Mouse (Mus musculus): ENCODE measurements around the gene Fndc7. TPM values are rescaled to one million over a fixed set of nuclear protein-coding genes. Genes with fewer than 3 reads are reported as not detected.

The Fndc7 gene
- 0.82 and 1.1 TPM in 2 replicates for polyA plus RNA-seq (2015; fragmentation: Nextera tagmentation; extraction: Ambion mirVana)

DNA sequence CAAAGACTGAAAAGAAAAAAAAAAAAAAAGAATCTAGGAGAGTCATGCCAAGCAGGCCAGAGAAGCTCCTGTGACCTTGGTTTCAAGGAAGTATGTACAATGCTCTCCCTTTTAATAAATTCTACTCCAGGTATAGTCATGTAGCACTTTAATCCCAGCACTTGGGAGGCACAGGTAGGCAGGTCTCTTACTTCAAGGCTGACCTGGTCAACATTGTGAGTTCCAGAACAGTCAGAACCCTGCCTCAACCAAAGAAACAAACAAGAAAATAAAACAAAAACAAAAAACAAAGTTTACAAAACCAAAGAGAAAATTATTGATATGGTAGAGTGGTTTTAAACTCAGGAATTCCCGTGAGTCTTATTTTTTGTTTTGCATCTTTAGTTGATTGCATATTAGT lies at the start of gene Fndc7:
Gene Fndc7, minus strand, starts transcription at position 101 of the 400 bp plus-strand sequence.
- Histone ChIP-seq H3K9me3 (ENCODE audit: control insufficient read depth, low read length) (no peaks in the 10 kb centered on the region), H3K4me1 (replicated peaks; ENCODE audit: control insufficient read depth, insufficient read depth, low read length) (peaks cover 2% of the 10 kb centered on the region; the same call in 1 of the 2 replicates), H3K9ac (ENCODE audit: low read length) (no peak within 1 kb of the TSS), H3K4me3 (ENCODE audit: low read length) (no peak within 1 kb of the TSS), H3K4me2 (ENCODE audit: low read depth, low read length) (no peak within 1 kb of the TSS), H3K27me3 (ENCODE audit: control insufficient read depth, insufficient read depth, low read depth, low read length) (no peaks in the 10 kb centered on the region), H3K36me3 (ENCODE audit: control insufficient read depth, insufficient read depth, low read length) (no peaks in the 10 kb centered on the region), H3K27ac (ENCODE audit: low read length) (no peak within 1 kb of the TSS)
- no peak for ATAC-seq (ENCODE audit: low read depth)
- WGBS = 89% methylated on average over 1 of the region's 1 CpGs

DNA sequence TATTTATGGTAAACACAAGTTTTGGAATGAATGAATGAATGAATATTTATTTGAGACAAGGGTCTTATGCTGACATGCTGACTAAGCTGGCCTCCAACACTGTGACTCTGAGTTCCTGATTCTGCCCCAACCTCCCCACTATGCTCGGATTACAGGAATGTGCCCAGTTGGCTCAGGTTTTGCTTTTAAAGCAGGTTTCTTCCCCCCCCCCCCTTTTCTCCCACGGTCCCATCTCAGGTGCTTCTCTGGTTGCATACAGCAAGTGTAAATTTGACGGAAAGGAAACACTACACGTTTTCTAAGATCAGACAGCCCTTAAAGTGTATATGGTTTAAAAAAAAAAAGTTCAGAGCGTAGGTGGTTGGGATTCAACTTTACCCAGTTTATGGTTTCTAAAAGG lies 49.8 kb upstream of the Fndc7 start, which contains the start of gene Henmt1:
Gene Henmt1, plus strand, starts transcription at position 301 of the 400 bp plus-strand sequence.
- 76% methylated on average over 5 of the region's 5 CpGs for WGBS

DNA sequence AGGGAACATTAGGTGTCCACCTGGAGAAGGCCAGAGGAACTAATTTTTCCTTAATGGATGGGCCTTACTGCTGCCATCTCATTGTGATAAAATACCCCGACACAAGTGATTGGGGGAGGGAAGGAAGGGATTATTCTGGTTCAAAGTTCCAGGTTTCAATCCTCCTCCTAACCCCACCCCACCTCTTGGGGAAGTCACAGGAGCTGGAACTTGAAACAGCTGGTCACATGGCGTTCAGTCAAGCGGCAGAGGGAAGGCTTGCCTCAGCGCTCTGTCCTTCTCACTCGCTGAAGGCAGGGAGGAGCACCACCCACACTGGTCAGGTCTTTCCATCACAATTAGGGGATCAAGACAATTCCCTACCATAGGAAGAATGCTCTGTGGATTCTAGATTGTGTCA lies 48.9 kb upstream of the Fndc7 start:
- WGBS = 96% methylated on average over 5 of the region's 5 CpGs
- Histone ChIP-seq H3K9me3 (ENCODE audit: control insufficient read depth, low read length) (no peaks in the 10 kb centered on the region), H3K27ac (ENCODE audit: low read length) (no peak overlapping the region), H3K4me3 (ENCODE audit: low read length) (no peak overlapping the region), H3K4me2 (ENCODE audit: low read depth, low read length) (no peak overlapping the region), H3K4me1 (replicated peaks; ENCODE audit: control insufficient read depth, insufficient read depth, low read length) (no peaks in the 10 kb centered on the region), H3K9ac (ENCODE audit: low read length) (no peak overlapping the region), H3K27me3 (ENCODE audit: control insufficient read depth, insufficient read depth, low read depth, low read length) (no peaks in the 10 kb centered on the region), H3K36me3 (ENCODE audit: control insufficient read depth, insufficient read depth, low read length) (no peaks in the 10 kb centered on the region)
- no peak for ATAC-seq (ENCODE audit: low read depth)

More for the DNA sequence above, 49.8 kb upstream of the Fndc7 start, which contains the start of gene Henmt1:
- Histone ChIP-seq H3K9me3 (ENCODE audit: control insufficient read depth, low read length) (no peaks in the 10 kb centered on the region), H3K9ac (ENCODE audit: low read length) (no peak within 1 kb of the TSS), H3K27ac (ENCODE audit: low read length) (no peak within 1 kb of the TSS), H3K4me1 (replicated peaks; ENCODE audit: control insufficient read depth, insufficient read depth, low read length) (no peaks in the 10 kb centered on the region), H3K27me3 (ENCODE audit: control insufficient read depth, insufficient read depth, low read depth, low read length) (no peaks in the 10 kb centered on the region), H3K4me3 (ENCODE audit: low read length) (peak within 1 kb of the TSS; percentile 37), H3K36me3 (ENCODE audit: control insufficient read depth, insufficient read depth, low read length) (no peaks in the 10 kb centered on the region), H3K4me2 (ENCODE audit: low read depth, low read length) (peak within 1 kb of the TSS; percentile 59)
- ATAC-seq (ENCODE audit: low read depth) = no peak

- 92% methylated on average over 6 of the region's 6 CpGs for WGBS
- Histone ChIP-seq H3K27me3 (ENCODE audit: control insufficient read depth, insufficient read depth, low read depth, low read length) (no peaks in the 10 kb centered on the region), H3K9ac (ENCODE audit: low read length) (no peak overlapping the region), H3K9me3 (ENCODE audit: control insufficient read depth, low read length) (no peaks in the 10 kb centered on the region), H3K4me2 (ENCODE audit: low read depth, low read length) (no peak overlapping the region), H3K27ac (ENCODE audit: low read length) (no peak overlapping the region), H3K4me3 (ENCODE audit: low read length) (no peak overlapping the region), H3K4me1 (replicated peaks; ENCODE audit: control insufficient read depth, insufficient read depth, low read length) (no peaks in the 10 kb centered on the region), H3K36me3 (ENCODE audit: control insufficient read depth, insufficient read depth, low read length) (no peaks in the 10 kb centered on the region)
- no peak for ATAC-seq (ENCODE audit: low read depth)
Observed at GRCm38 (mm10) chr3:108933557-108933956, 43.7 kb upstream of the Fndc7 start.

DNA sequence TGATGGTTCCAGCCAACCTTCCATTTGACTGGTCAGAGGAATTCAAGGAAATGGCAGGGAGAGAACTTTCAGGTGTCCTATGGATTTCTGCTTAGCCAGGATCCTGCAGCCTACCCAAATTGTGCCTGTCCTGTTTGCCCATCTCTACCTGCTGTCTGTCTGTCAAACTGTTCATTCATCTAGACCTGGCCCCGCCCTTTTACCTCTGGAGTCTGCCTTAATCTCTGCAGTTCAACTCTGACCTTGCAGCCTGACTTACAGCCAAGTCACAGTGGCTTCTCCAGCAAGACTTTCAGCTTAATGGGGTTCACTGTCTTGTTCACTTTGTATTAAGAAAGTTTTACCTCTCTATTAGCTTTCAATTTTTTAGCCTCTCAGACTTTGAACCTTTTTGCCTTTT lies 36.5 kb upstream of the Fndc7 start:
- no peak overlapping the region for H3K4me2 ChIP-seq (ENCODE audit: low read depth, low read length)
- H3K27ac ChIP-seq (ENCODE audit: low read length) = no peak overlapping the region
- no peak for ATAC-seq (ENCODE audit: low read depth)
- H3K9ac ChIP-seq (ENCODE audit: low read length) = no peak overlapping the region
- H3K9me3 ChIP-seq (ENCODE audit: control insufficient read depth, low read length) = no peaks in the 10 kb centered on the region
- no peaks in the 10 kb centered on the region for H3K4me1 ChIP-seq (replicated peaks; ENCODE audit: control insufficient read depth, insufficient read depth, low read length)
- H3K36me3 ChIP-seq (ENCODE audit: control insufficient read depth, insufficient read depth, low read length) = no peaks in the 10 kb centered on the region
- no peaks in the 10 kb centered on the region for H3K27me3 ChIP-seq (ENCODE audit: control insufficient read depth, insufficient read depth, low read depth, low read length)
- H3K4me3 ChIP-seq (ENCODE audit: low read length) = no peak overlapping the region
- WGBS = 76% methylated on average over 1 of the region's 1 CpGs

DNA sequence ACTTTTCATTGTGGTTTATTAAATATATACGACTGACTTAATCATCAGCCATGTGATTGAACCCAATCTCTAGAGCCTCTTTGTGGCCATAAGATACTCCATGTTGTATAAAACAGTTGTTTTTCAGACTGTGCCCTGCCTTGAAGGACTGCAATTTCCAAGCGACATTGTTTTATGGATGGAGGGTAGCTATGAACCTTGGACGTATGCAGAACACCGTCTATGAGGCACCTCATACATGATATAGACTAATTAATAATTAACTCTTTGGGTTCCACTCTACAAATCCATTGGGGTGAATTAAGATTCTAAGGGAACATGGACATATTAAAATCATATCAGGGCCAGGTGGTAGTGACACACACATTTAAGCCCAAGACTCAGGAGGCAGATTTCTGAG lies 35.9 kb upstream of the Fndc7 start:
- ATAC-seq (ENCODE audit: low read depth) = no peak
- WGBS = 82% methylated on average over 4 of the region's 4 CpGs

GRCm38 (mm10) chr3:108921822-108922221 lies 32.0 kb upstream of the Fndc7 start:
- H3K9me3 ChIP-seq (ENCODE audit: control insufficient read depth, low read length) = no peaks in the 10 kb centered on the region
- no peak overlapping the region for H3K9ac ChIP-seq (ENCODE audit: low read length)
- no peaks in the 10 kb centered on the region for H3K27me3 ChIP-seq (ENCODE audit: control insufficient read depth, insufficient read depth, low read depth, low read length)
- no peak overlapping the region for H3K4me2 ChIP-seq (ENCODE audit: low read depth, low read length)
- no peaks in the 10 kb centered on the region for H3K4me1 ChIP-seq (replicated peaks; ENCODE audit: control insufficient read depth, insufficient read depth, low read length)
- H3K36me3 ChIP-seq (ENCODE audit: control insufficient read depth, insufficient read depth, low read length) = no peaks in the 10 kb centered on the region
- 95% methylated on average over 1 of the region's 1 CpGs for WGBS
- no peak overlapping the region for H3K4me3 ChIP-seq (ENCODE audit: low read length)
- no peak overlapping the region for H3K27ac ChIP-seq (ENCODE audit: low read length)
- no peak for ATAC-seq (ENCODE audit: low read depth)

More for the DNA sequence above, 35.9 kb upstream of the Fndc7 start:
- Histone ChIP-seq H3K4me1 (replicated peaks; ENCODE audit: control insufficient read depth, insufficient read depth, low read length) (no peaks in the 10 kb centered on the region), H3K4me3 (ENCODE audit: low read length) (no peak overlapping the region), H3K9ac (ENCODE audit: low read length) (no peak overlapping the region), H3K36me3 (ENCODE audit: control insufficient read depth, insufficient read depth, low read length) (no peaks in the 10 kb centered on the region), H3K27me3 (ENCODE audit: control insufficient read depth, insufficient read depth, low read depth, low read length) (no peaks in the 10 kb centered on the region), H3K9me3 (ENCODE audit: control insufficient read depth, low read length) (no peaks in the 10 kb centered on the region), H3K27ac (ENCODE audit: low read length) (no peak overlapping the region), H3K4me2 (ENCODE audit: low read depth, low read length) (no peak overlapping the region)

GRCm38 (mm10) chr3:108920442-108921070 lies 30.7 kb upstream of the Fndc7 start:
- no peak overlapping the region for H3K9ac ChIP-seq (ENCODE audit: low read length)
- H3K4me2 ChIP-seq (ENCODE audit: low read depth, low read length) = no peak overlapping the region
- no peaks in the 10 kb centered on the region for H3K9me3 ChIP-seq (ENCODE audit: control insufficient read depth, low read length)
- no peaks in the 10 kb centered on the region for H3K27me3 ChIP-seq (ENCODE audit: control insufficient read depth, insufficient read depth, low read depth, low read length)
- no peak for ATAC-seq (ENCODE audit: low read depth)
- H3K27ac ChIP-seq (ENCODE audit: low read length) = no peak overlapping the region
- no peaks in the 10 kb centered on the region for H3K4me1 ChIP-seq (replicated peaks; ENCODE audit: control insufficient read depth, insufficient read depth, low read length)
- no peak overlapping the region for H3K4me3 ChIP-seq (ENCODE audit: low read length)
- no peaks in the 10 kb centered on the region for H3K36me3 ChIP-seq (ENCODE audit: control insufficient read depth, insufficient read depth, low read length)
- WGBS = 78% methylated on average over 3 of the region's 3 CpGs

DNA sequence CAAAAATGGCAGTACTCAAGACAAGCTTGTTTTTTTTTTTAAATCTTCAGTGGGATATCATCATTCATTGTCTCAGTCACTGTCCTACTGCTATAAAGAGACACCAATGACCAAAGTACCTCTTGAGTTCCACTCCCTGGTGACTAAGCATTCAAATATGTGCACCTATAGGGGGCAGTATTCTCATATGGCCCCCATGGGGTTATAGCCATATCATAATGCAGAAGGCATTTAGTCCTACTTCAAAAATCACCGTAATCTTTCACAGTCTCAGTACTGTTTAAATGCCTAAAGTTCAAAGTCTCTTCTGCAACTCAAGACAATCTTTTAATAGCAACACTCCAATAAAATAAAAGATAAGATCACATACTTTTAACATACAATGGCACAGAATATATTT lies 29.0 kb upstream of the Fndc7 start:
- 78% methylated on average over 1 of the region's 1 CpGs for WGBS
- Histone ChIP-seq H3K36me3 (ENCODE audit: control insufficient read depth, insufficient read depth, low read length) (no peaks in the 10 kb centered on the region), H3K4me3 (ENCODE audit: low read length) (no peak overlapping the region), H3K27me3 (ENCODE audit: control insufficient read depth, insufficient read depth, low read depth, low read length) (no peaks in the 10 kb centered on the region), H3K27ac (ENCODE audit: low read length) (no peak overlapping the region), H3K9me3 (ENCODE audit: control insufficient read depth, low read length) (no peaks in the 10 kb centered on the region), H3K9ac (ENCODE audit: low read length) (no peak overlapping the region), H3K4me1 (replicated peaks; ENCODE audit: control insufficient read depth, insufficient read depth, low read length) (no peaks in the 10 kb centered on the region), H3K4me2 (ENCODE audit: low read depth, low read length) (no peak overlapping the region)
- ATAC-seq (ENCODE audit: low read depth) = no peak
